Mouse (Mus musculus) forebrain, embryonic 10.5 days (tissue): ENCODE measurements around the gene Foxr2. TPM values are rescaled to one million over a fixed set of nuclear protein-coding genes. Genes with fewer than 3 reads are reported as not detected.
A peak's percentile ranks its signal among the peaks of the same experiment; 100 is the strongest.

Source experiments
- DNase-seq: peaks from one replicate; pipeline ENCODE4 v3.0.0-alpha.2; 2017; ENCODE audit warnings: low spot score; ENCODE audit errors: extremely low spot score
- H3K27ac ChIP-seq: fragments of 300-500 bp; sonication (generic); 2 replicates; pipeline ENCODE4 v1.5.1; 2016; ENCODE audit warnings: mild to moderate bottlenecking
- H3K27me3 ChIP-seq: fragments of 300-500 bp; sonication (generic); 2 replicates; pipeline ENCODE4 v1.6.1; 2016; ENCODE audit warnings: mild to moderate bottlenecking; ENCODE audit not compliant: poor library complexity, severe bottlenecking
- H3K36me3 ChIP-seq: fragments of 300-500 bp; sonication (generic); replicated peaks from 2 replicates; pipeline ENCODE4 v1.6.1; 2016; ENCODE audit warnings: mild to moderate bottlenecking, moderate library complexity
- H3K4me1 ChIP-seq: fragments of 300-500 bp; sonication (generic); 2 replicates; pipeline ENCODE4 v1.6.1; 2016
- H3K4me3 ChIP-seq: fragments of 300-500 bp; sonication (generic); 2 replicates; pipeline ENCODE4 v1.5.1; 2016; ENCODE audit warnings: mild to moderate bottlenecking, moderate library complexity
- H3K9me3 ChIP-seq: fragments of 300-500 bp; sonication (generic); 2 replicates; pipeline ENCODE4 v1.6.1; 2016; ENCODE audit warnings: mild to moderate bottlenecking, moderate library complexity
- WGBS: fragments of 180-500 bp; shearing (Covaris S2); methylation state at CpG from one replicate; pipeline ENCODE4 v1.1.7; 2016; 5-methylcytosine and 5-hydroxymethylcytosine counted together
- polyA plus RNA-seq: library from polyadenylated mRNA; unstranded; fragments of >200 nt; fragmentation: Nextera tagmentation; extraction: Ambion mirVana; gene quantifications from 2 replicates; pipeline ENCODE4 v1.2.1, GENCODE M21; 2016

The Foxr2 gene
- polyA plus RNA-seq = 0.24 and 0.49 TPM in 2 replicates

GRCm38 (mm10) chrX:153118486-153118885 lies at the start of gene Foxr2:
Gene Foxr2 (plus strand): TSS chrX:153118786.
- H3K27ac ChIP-seq = no peak within 1 kb of the TSS
- peaks cover 59% of the 10 kb centered on the region for H3K27me3 ChIP-seq
- H3K9me3 ChIP-seq = no peaks in the 10 kb centered on the region
- H3K4me1 ChIP-seq = peaks cover 14% of the 10 kb centered on the region
- 16% methylated on average over 3 of the region's 3 CpGs for WGBS
- no peak for DNase-seq
- H3K36me3 ChIP-seq = no peaks in the 10 kb centered on the region
- H3K4me3 ChIP-seq = no peak within 1 kb of the TSS

GRCm38 (mm10) chrX:153119013-153119412 lies 427 bp downstream of the Foxr2 start:
- WGBS = 35% methylated on average over 2 of the region's 2 CpGs
- Histone ChIP-seq H3K36me3 (no peaks in the 10 kb centered on the region), H3K27ac (no peak overlapping the region), H3K4me3 (no peak overlapping the region), H3K9me3 (no peaks in the 10 kb centered on the region), H3K27me3 (peaks cover 64% of the 10 kb centered on the region), H3K4me1 (peaks cover 14% of the 10 kb centered on the region)
- DNase-seq = no peak

GRCm38 (mm10) chrX:153139734-153140515 lies 21.3 kb downstream of the Foxr2 start, which contains the start of gene Rragb:
Gene Rragb (plus strand): TSS chrX:153139981.
- Histone ChIP-seq H3K27ac (peak within 1 kb of the TSS; percentile 86), H3K36me3 (peaks cover 11% of the 10 kb centered on the region), H3K9me3 (no peaks in the 10 kb centered on the region), H3K4me3 (peak within 1 kb of the TSS; percentile 58), H3K4me1 (peaks cover 19% of the 10 kb centered on the region), H3K27me3 (peaks cover 41% of the 10 kb centered on the region)
- WGBS = 17% methylated on average over 47 of the region's 47 CpGs
- DNase-seq = peak; percentile 81

- H3K9me3 ChIP-seq = no peaks in the 10 kb centered on the region
- peaks cover 38% of the 10 kb centered on the region for H3K27me3 ChIP-seq
- no peak overlapping the region for H3K27ac ChIP-seq
- no peak for DNase-seq
- H3K4me1 ChIP-seq = peaks cover 10% of the 10 kb centered on the region; the same call in 1 of the 2 replicates
- peaks cover 14% of the 10 kb centered on the region for H3K36me3 ChIP-seq
- no peak overlapping the region for H3K4me3 ChIP-seq
- 48% methylated on average over 3 of the region's 3 CpGs for WGBS
These were observed 24.1 kb downstream of the Foxr2 start for GRCm38 (mm10) chrX:153142656-153143055.

GRCm38 (mm10) chrX:153151766-153152165 lies 33.2 kb downstream of the Foxr2 start:
- H3K36me3 ChIP-seq = peaks cover 27% of the 10 kb centered on the region
- no peak overlapping the region for H3K27ac ChIP-seq
- no peaks in the 10 kb centered on the region for H3K4me1 ChIP-seq
- H3K27me3 ChIP-seq = no peaks in the 10 kb centered on the region; the same call in 1 of the 2 replicates
- 19% methylated on average over 1 of the region's 1 CpGs for WGBS
- H3K4me3 ChIP-seq = no peak overlapping the region
- DNase-seq = no peak
- H3K9me3 ChIP-seq = no peaks in the 10 kb centered on the region

GRCm38 (mm10) chrX:153155322-153155721 lies 36.7 kb downstream of the Foxr2 start:
- Histone ChIP-seq H3K27ac (no peak overlapping the region), H3K9me3 (no peaks in the 10 kb centered on the region), H3K4me3 (no peak overlapping the region), H3K4me1 (no peaks in the 10 kb centered on the region), H3K36me3 (peaks cover 34% of the 10 kb centered on the region), H3K27me3 (peaks cover 7% of the 10 kb centered on the region; the same call in 1 of the 2 replicates)
- DNase-seq = no peak
- 64% methylated on average over 3 of the region's 3 CpGs for WGBS

- H3K9me3 ChIP-seq = no peaks in the 10 kb centered on the region
- H3K4me1 ChIP-seq = no peaks in the 10 kb centered on the region
- no peak for DNase-seq
- H3K27me3 ChIP-seq = no peaks in the 10 kb centered on the region
- no peak overlapping the region for H3K4me3 ChIP-seq
- no peak overlapping the region for H3K27ac ChIP-seq
- 8% methylated on average over 1 of the region's 1 CpGs for WGBS
- peaks cover 11% of the 10 kb centered on the region for H3K36me3 ChIP-seq
These were observed 56.2 kb downstream of the Foxr2 start for GRCm38 (mm10) chrX:153174786-153175185.

- H3K27ac ChIP-seq = no peak overlapping the region
- DNase-seq = no peak
- WGBS = 84% methylated on average over 2 of the region's 2 CpGs
- H3K36me3 ChIP-seq = no peaks in the 10 kb centered on the region
- no peaks in the 10 kb centered on the region for H3K27me3 ChIP-seq
- H3K4me3 ChIP-seq = no peak overlapping the region
- H3K9me3 ChIP-seq = no peaks in the 10 kb centered on the region
- no peaks in the 10 kb centered on the region for H3K4me1 ChIP-seq
These were observed 63.6 kb downstream of the Foxr2 start for GRCm38 (mm10) chrX:153182221-153182620.

Other genes starting within 250 kb of the Foxr2 start
- 7.1 and 8.4 TPM in 2 replicates for gene Usp51, start 112.3 kb upstream of the Foxr2 start, polyA plus RNA-seq
- gene Mageh1, start 81.2 kb upstream of the Foxr2 start, polyA plus RNA-seq = 70.4 and 79.3 TPM in 2 replicates
- gene Rragb, start 21.2 kb downstream of the Foxr2 start, polyA plus RNA-seq = 9.8 and 10.5 TPM in 2 replicates
- 1.3 TPM in 2 replicates for gene Klf8, start 118.7 kb downstream of the Foxr2 start, polyA plus RNA-seq